Mouse (Mus musculus) thymus, postnatal 4 days (tissue): ENCODE measurements around the gene Uba2.
"Not testable (repeated sequence)": the region's sequence is repeated elsewhere in the genome, so short reads cannot be mapped to it uniquely, and the experiment has no call there.

Experiments
- DNase-seq: peaks from one replicate; pipeline ENCODE4 v3.0.0; 2021

The Uba2 gene

DNA sequence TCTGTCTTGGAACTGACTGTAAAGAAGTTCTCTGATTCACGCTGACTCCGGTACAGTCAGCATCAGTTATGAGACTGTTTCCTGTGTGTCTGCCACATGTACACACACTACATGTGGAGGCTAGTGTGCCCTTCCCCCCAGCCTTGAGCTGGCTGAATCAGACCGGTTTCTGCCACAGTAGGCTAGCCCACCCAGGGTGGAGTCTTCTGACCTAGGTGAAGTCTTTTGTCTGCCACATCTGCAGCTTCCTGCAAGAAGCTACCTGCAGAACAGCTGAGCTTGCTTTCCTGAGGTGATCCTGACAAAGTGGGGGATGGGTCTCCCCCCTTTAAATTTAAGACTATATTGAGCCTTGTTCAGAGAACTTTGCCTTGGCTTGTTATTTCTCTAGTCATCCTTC is at the start of gene Uba2:
Gene Uba2, minus strand, starts transcription at position 146 of the 400 bp plus-strand sequence.
- DNase-seq: no peak

DNA sequence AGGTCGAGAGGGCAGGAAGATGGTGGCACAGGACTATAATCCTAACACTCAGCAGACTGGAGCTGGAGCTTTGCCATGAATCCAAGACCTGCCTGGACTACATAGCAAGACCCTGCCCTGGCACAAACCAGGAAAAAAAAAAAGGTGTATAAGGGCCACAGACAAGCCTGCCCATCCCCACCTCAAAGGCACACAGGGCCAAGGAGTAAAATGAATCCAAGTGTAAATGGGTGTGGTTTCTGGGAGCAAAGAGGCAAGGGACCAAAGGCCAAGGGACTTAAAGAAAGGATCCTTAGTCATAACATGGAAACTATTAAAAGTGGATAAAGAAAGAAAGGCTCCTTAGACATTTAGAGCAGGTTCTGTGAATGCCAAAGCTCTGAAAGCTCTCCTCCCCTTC is 49.1 kb upstream of the Uba2 start:
- no peak for DNase-seq

DNA sequence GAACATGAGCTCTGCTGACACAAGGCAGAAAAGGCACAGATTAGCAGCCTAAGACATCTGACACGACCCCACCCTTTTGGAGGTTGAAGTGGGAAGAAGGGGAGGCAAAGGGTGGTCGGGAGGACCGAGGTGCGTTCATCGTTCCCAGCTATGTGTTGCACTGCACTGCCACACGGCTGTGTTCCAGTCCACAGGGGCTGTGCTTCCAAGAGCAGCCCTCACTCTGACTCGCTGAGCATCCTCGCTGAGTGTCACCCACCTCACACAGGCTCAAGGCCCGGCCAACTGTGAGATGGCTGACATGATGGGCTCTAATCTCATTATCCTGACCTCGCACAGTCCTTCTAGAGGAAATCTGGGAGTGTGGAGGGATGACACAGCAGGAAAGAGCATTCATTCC is 47.1 kb upstream of the Uba2 start:
- no peak for DNase-seq

DNA sequence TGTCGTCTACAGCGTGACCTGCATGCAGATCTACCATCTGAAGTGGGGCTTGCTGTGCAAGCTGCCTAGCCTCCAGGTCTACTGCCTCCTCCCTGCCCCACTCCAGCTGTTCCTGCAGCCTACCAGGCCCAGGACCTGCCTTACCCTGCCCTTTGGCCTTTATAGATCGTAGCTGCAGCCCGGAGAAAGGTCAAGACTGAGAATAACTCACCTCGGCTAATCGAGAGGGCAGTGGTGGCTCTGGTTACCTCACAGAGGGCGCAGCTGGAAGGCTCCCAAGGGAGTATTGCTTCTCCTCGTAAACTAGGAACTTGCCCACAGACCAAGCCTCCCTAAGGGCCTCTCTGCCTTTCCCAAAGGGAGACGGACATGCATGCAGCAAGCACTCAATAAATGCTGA is 46.1 kb upstream of the Uba2 start:
- DNase-seq: no peak

DNA sequence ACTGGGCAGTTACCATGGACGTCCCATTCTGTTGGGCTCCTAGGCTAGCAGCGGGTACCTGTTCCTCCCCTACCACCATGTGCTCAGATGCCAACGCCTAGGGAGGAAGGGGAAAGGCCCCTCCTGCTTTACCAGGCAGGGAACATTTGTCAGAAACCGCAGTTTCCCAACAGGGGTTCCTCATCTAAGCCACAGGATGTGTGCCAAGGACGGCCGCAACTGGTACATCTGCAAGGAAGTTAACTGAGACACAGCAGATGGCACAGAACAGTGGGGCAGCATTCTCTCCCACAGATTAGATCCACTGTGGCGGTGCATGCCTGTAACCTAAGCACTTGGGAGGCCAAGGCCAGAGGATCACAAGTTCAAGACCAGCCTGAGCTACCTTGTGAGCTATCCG is 45.2 kb upstream of the Uba2 start:
- no peak for DNase-seq

DNA sequence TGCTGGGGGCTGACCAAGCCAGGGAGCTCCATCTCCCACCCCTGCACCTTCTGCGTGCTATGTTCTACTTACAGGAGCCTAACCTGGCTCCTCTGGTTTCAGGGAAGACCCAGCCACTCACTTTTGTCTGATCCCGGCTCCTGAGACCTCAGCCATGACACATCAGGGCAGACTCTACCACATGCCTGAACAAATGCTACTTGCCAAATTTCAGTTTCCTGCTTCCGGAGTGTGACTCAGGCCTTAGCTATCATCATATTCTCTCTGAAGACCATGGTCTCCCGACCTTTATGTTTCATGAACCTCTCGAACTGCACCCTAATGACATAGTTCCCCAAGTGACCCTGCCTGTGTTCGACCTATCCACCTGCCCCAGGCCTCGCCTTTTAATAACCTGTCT is 43.9 kb upstream of the Uba2 start:
- DNase-seq: no peak

DNA sequence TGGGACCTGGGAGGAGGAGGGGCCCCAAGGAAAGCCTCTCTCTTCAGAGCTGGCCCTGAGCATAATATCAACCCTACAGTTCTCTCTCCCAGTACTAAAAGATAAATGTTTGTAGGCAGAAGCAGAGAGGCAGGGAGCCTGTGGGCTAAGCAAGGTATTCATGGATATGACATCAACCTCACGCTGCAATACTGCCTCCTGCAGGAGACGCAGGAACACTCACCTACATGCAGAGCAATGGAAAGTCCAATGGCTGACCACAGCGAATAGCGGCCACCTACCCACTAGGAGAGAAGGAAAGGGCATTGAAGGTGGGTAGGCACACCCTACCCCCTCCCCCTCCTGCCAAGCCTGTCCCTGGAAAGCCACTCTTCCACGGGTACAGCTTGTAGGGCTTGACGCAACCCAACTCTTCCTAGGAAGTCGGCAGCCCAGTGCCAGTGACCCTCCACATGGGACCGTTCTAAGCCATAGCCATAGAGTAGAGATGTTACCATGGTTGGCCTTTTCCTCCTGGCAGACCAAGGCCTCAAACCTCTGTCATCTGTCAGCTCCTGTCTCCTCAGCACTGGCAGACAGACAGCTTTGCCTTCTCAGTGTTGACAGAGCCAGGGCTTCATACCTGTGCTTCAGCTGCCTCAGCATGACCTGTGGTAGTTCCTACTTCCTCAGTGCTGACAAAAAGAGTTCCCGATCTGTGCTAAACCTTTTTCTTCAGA is 38.8 kb upstream of the Uba2 start:
- DNase-seq: no peak

DNA sequence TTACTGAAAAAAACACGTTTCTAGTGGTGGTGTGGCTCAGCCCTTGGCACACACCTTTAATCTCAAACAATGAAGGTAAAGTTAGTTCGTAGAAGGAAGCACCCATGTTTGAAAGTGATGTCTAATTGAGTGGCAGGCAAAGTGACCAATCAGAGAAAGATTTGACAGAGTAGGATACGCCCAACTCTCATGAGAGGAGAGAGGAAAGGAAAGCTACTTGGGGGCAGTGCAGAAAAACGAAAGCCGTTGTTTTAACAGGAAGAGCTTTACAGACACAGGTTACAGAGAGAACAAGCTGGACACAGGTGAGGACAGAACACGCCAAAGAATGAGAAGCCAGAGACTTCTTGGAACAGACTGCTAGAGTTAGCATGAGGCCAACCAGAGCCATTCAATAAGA is 36.9 kb upstream of the Uba2 start:
- DNase-seq: no peak

DNA sequence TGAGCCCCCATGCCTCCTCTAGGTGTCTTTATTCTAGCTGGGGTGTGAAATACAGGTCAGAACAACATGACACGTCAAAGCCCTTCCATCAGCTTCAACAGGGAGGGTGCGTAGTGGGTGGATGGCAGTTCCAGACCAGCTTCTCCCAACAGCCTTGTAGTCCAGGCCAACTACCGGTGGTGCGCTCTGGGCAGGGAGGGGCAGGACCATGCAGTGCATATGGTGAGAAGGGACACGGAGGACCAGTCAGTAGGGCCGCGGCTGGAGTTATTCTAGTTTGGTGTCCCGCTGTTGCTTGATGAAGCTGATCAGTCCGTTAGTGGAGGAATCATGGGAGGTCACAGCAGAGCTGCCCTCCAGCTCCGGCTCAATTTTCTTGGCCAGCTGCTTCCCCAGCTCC is 32.7 kb upstream of the Uba2 start:
- DNase-seq: not testable (repeated sequence)

DNA sequence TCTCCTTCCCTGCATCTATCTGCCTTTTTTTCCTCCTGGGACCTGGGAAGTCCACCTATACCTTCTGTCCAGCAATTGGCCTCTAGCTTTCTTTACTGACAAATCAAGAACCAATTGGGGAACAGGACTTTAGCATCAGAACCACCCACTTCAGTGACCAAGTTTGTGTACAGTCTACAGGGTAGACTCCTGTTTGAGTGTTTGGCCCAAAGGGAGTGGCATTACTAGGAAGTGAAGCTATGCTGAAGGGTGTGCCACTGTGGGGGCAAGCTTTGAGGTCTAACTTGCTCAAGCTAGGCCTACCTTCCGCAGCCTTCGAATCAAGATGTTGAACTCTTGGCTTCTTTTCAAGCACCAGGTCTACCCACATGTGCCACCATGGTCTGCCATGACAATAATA is 31.4 kb upstream of the Uba2 start:
- DNase-seq: no peak

DNA sequence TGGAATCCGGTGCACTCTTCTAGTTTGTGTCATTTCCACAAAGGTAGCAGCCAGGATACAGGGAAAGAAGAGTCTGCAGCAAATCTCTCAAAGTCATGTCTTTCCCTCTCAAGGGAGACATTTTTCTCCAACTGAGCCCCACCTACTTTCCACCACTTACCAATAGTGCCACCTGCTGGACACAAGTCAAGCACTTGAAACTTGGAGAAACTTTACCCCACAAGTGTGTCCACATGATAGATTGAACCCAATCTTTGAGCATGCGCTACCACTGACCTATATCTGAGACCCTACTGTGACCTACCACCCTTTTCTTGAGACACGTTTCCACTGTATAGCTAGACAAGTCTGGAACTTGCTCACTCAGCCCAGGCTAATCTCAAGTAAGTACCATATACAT is 28.9 kb upstream of the Uba2 start:
- peak; percentile 66 for DNase-seq

DNA sequence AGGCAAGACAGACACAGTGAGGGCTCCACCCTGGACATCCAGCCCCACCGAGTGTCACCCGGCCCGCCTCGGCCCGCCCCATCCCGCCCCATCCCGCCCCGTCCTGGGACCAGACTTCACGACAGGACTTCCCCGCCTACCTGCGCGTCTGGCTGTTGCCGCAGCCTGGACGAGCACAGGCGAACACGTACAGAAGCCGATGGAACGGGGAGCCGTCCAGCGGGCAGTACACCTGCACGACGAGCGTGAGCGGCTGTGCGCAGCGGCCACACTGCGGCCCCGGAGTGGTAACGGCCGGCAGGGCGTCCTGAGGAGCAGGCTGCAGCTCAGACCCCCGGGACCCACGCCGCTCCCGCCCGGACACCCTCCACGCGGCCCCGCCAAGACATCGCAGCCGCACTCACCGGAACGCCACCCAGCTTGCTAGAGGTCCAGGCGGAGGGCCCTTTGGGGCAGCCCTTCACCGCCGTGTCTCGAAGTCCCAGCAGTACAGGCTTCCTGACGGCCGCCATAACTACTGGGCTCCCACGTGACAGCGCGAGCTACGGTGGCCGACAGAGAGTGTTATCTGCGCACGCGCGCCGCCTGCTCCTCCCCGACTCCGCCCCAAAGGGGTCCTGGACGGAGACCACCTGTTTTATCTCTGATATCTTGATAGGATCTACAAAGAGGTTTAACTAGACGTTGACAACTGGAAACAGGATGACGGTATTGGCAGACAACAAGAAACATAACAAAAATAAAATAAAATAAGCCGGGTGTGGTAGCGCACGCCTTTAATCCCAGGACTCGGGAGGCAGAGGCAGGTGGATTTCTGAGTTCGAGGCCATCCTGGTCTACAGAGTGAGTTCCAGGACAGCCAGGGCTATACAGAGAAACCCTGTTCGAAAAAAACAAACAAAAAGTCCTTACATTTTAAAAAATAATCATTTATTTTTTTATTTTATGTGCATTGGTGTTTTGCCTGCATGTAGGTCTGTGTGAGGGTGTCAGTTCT is 27.0 kb upstream of the Uba2 start, which contains the start of gene Pdcd2l:
Gene Pdcd2l, minus strand, starts transcription at position 530 of the 997 bp plus-strand sequence.
- peak; percentile 95 for DNase-seq

DNA sequence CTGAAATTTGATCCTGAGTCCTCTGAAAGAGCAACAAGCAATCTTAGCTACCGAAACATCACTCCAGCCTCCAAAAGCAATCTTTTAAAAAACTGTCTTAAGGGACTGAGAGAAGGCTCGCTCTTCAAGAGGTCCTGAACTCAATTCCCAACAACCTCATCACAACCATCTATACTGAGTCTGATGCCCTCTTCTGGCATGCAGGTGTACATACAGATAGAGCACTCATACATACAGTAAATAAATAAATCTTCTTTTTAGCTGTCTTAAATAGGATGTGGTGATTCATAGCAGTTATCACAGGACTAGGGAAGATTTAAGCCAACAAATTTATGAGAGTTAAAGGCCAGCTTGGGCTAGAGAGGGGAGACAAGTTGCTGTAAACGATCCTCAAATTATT is 26.2 kb upstream of the Uba2 start:
- no peak for DNase-seq

DNA sequence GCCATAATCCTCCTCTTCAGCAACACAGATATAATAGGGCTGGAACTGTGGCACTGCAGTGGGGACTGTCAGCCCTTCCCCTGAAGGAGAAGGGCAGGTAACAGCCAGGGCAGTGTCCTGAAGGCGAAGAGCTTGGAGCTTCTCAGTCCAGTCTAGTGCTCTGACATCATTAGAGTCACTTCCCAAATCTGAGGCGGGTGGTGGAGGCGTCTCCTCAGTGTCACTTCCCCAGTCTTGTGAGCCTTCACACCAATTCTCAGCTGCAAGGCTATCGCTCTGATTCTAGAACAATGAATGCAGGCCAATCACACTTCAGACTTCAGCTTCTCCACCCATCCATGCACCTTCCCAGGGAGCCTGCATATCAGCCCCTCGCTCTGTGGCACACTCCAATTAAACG is 23.4 kb upstream of the Uba2 start:
- no peak for DNase-seq

DNA sequence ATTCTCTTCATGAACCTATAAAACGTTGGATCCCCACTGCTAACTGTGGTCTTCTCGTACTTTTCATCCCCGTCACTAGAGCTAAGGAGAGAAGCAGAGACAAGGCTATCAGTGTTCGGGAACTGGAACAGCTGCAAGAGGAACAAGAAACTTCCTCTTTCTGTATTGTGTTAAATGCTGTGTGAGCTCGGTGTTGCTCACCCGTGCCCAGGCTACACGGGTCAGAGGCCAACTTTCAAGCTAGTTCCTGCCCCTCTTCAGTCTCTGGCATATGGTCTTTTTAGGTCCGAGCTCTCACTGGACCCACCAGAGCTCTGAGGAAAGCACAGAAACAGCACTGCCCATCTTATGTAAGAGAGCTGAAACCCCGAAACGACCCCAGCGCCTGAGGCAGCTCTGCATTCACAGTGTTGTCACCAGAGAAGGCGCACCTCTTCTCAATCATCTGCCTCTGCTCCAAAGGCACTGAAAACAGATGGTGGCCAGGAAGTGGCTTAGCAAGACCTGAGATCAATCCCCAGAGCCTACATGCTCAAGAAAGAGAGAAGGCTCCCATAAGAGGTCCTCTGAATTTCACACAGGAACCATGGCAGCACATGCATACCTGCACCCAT is 20.1 kb upstream of the Uba2 start:
- no peak for DNase-seq

DNA sequence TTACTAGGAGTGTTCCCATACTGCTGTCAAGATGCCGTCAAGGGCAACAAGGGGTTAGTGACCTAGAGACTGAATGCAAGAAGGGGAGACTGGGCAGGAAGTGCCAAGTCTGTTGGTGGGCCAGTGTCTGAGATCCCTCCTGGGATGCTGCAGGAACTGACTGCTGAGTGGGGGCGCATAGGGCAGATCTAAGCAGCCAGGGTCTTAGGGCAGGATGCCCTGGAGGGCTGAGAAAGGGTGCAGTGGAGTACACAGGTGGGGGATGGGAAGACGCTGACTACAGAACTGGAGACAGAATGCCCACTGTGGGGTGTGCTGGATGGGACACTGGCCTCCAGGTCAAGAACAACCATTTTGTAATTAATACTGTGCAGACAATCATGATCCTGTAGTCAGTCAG is 14.4 kb upstream of the Uba2 start:
- no peak for DNase-seq

DNA sequence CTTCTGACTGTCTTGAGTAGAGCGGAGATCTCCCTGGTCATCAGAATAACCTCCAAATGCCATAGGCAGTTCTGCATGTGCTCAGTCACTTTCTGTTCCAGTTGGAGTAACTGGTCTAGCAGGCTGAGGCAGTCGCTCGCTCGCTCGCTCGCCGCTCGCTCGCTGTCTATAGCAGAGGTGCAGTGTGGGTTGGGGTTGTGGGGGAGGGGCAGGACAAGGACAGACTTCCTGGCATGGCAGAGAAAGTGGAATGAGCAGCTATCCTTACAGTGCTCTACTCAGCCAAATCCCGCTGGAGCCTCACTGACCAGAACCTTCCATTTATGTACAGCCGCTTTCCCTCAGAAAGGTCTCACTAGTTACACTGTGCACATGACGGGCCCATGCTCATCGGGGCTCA is 14.0 kb upstream of the Uba2 start:
- no peak for DNase-seq

DNA sequence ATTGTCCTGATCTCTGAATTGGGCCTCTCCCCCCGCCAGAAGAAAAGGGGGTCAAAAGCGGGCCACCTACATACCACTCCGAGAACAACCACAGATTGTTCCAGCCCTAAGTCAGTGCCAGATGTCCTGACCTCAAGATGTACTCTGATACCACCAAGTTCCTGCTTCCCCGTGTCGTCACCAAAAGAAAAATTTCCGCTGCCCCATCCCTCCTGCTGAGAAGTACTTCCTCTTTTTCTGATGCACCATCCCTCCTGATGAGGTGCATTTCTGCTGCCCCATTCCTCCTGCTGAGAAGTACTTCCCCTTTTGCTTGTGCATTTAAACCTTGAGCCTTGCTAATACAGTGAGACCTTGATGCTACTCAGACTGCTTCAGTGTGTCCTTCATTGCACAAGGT is 6.8 kb upstream of the Uba2 start:
- not testable (repeated sequence) for DNase-seq

DNA sequence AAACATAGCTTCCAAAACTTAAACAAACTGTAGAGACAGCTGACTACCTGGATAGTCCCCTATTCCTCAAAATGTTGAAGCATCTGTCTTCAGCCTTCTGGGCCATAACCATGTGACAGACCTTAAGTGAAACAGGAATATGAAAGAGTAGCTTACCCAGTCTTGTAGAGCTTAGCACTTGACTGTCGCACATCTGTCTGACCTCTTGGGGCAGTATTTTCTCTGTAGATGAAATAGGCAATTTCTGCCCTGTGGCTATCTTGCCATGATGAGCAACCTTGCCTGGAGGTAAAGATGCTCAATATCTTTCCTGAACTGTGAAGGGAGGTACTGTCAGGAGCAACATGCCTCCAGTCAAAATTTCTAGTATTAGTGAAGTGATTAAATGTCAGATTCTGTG is 2.9 kb upstream of the Uba2 start:
- DNase-seq: no peak

DNA sequence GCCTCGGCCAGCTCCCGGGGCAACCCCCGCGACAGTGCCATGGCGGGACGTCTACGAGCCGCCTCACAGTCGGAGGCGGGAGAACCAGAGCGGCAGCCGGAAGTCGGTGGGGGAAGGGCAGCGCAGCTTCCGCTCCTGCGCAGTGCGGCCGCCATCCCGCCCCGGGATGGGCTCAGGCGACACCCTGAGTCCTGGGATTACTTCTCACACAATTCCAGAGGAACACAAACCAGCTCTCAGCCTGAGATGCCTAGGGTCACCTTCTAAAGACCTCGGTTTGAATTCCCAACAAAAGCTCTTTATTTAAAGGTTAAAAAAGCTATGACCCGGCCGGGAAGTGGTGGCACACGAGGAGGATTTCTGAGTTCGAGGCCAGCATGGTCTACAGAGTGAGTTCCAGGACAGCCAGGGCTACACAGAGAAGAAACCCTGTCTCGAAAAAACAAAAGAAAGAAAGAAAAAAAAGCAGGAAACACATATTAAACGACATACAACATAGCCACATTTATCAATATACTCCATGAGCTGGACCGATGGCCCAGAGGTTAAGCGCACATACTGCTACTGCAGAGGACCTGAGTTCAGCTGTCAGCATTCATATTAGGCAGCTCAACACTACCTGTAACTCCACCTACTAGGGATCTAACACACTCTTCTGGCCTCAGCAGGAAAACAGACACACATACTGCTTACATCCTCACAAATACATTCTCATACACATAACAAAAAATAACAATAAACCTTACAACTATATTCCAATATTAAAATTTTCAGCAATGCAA is 738 bp downstream of the Uba2 start:
- peak; percentile 94 for DNase-seq

DNA sequence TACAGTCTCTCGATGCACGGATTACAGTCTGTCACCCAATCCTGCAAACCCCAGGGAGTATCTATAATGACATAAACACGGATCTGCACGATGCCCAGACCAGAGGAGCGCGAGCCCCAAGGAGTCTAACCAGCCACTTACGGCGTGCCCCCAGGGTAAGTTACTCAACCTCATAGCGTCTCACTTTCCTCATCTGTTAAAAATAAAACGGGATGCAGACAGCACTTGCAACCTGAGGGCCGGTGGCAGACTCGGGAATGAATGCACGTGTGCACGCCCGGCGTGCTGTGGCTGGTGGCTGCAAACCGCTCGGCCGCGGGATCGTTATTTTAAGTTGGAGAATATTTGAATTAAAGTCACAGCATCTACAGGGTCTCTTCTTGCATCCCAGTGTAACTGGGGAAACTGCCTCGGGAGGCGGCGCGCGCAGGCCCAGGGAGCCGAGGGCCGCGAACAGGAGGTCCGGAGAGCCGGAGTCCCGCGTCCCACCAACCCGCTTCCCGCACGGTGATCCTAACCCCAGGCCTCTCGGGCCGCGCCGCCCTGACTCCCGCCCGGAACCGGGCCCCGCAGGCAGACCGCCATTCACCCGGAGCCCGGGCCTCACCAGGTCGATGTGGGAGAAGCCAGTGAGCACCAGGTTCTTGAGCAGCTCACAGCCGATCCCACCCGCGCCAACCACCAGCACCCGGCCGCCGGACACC is 1.5 kb downstream of the Uba2 start:
- no peak for DNase-seq

DNA sequence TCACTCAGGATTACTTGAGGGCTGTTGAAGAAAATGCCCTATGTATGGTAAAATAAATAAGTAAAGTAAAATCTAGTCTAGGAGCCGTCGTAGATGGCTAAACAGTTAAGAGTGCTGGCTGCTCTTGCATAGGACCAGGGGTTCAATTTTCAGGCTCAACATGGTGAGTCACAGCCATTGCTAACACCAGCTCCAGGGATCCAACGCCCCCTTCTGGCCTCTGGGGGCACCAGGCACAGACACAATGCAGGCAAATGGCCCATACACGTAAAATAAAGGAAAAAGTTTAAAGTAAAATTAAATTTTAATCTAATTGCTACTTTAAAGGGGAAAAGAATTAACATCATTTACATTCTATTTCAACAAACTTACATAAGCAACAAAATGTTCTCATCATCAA is 2.5 kb downstream of the Uba2 start:
- peak; percentile 62 for DNase-seq
